Mouse (Mus musculus) liver, adult (tissue): Measurements from ENCODE around the gene Bmp8a.

Source experiments
- GATA4 ChIP-seq: IDR thresholded peaks from 2 replicates; pipeline ENCODE4 v1.6.1; 2014; ENCODE audit warnings: mild to moderate bottlenecking, low read length; ENCODE audit not compliant: insufficient replicate concordance

The Bmp8a gene

GRCm38 (mm10) chr4:123337693-123338092 is 5.4 kb downstream of the Bmp8a start:
- TF ChIP-seq GATA4: no peak

- TF ChIP-seq GATA4: no peak
Measured at GRCm38 (mm10) chr4:123335796-123336585, 7.1 kb downstream of the Bmp8a start.

DNA sequence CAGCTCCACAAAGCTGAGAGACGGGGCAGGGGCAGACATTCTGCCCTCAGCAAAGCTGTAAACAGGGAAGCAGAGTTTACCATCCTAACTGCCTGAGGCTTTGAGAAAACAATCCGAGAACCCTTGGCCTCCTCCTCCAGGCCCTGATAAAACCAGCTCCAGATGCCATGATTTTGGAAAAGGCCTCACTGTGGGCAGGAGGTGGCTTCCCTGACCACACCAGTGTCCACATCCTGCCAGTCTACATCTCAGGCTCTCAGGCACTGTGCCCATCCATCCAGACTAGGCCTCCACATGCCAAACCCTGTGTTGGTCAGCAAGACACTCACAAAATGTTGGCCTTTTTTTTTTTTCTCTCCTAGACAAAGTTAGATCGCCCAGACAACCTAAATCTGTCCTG is 8.9 kb downstream of the Bmp8a start:
- TF ChIP-seq GATA4: no peak

GRCm38 (mm10) chr4:123333151-123333550 is 9.9 kb downstream of the Bmp8a start:
- no peak for TF ChIP-seq GATA4

DNA sequence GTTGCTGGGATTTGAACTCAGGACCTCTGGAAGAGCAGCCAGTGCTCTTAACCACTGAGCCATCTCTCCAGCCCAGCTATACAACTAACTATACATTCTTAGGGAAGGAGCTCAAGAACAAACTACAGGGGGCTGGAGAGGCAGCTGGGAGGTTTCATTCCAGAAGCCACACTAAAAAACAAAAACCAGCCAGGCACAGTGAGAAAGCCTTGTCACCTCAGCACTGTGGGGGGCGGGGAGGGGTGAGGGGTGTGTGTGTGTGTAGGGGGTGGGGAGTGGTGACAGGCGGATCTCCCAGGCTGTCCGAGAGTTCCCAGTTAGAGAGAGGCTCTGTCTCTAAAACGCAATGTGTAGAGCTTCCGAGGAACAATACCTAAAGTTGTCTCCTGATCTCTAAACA is 11.7 kb downstream of the Bmp8a start:
- no peak for TF ChIP-seq GATA4

DNA sequence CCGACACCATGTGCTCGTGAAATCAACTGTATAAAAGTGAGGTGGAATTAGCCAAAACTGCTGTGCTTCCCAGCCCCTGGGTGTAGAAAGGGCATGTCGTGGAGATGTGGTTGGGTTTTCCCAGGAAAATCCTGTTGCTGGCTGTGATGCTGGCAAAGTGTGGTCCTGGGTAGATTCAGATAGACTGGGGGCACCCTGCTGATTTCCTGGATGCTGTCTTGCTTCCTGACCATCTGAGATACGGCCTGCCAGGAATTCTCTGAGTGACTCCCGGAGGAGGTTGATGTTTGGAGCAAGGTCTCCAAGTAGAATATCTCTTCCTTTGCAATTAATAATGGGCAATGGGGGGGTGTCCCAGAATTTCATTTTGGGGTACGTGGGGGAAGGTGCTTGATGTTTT is 14.1 kb downstream of the Bmp8a start:
- TF ChIP-seq GATA4: no peak

GRCm38 (mm10) chr4:123327630-123328029 is 15.4 kb downstream of the Bmp8a start:
- no peak for TF ChIP-seq GATA4

DNA sequence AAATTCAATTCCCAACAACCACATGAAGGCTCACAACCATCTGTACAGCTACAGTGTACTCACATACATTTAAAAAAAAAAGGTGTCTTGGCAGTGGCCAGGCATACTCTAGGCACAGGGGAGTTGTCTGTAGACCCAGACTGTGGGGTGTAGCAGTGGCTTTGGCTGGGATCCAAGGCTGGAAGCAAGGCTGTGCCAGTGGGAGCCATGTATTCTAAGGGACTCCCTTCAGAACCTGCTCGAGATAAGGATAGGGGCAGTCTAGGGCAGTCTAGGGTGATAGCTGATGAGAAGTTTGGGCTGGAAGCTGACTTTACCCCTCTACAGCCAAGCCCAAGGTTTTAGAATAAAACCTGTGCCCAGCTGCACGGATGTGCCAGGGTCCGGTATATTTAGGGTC is 17.0 kb downstream of the Bmp8a start:
- TF ChIP-seq GATA4: no peak

DNA sequence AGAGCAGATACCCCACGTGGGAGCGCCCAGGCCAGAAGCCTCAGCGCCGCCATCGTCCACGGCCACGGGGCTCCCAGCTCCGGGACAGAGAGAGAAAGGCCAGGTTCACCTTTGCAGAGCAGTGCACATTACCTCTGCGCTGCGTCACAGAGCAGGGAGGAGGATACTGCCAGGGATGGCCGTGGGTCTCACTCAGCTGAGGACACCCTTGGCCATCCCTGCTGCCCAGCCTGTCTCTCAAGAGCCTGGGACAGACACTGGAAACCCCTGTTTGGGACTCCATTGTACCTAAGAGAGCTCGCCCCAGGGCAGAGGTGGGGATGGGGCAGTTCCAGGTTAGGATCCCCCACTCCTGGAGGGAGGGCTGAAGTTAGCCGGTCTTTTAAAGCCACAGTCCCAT is 19.5 kb downstream of the Bmp8a start, which contains the start of gene Oxct2a:
Oxct2a (minus strand) TSS at position 101 of the 400 bp plus-strand sequence.
- no peak for TF ChIP-seq GATA4

DNA sequence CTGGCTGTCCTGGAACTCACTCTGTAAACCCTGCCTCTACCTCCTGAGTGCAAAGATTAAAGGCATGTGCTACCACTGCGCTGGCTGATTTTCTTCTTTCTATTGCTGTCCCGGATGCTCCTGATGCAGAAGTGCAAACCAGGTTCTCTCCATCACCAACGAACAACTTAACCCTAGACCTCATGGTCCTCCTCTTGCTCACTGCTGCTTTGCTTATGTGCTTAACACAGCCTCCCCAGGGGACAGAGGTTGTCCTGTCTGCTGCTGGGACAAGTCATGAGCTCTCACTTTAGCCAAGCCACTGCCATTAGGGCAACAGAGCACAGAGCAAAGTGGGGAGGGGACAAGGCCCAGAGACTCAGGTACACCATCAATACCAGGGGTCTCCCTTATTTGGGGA is 28.6 kb downstream of the Bmp8a start:
- no peak for TF ChIP-seq GATA4

DNA sequence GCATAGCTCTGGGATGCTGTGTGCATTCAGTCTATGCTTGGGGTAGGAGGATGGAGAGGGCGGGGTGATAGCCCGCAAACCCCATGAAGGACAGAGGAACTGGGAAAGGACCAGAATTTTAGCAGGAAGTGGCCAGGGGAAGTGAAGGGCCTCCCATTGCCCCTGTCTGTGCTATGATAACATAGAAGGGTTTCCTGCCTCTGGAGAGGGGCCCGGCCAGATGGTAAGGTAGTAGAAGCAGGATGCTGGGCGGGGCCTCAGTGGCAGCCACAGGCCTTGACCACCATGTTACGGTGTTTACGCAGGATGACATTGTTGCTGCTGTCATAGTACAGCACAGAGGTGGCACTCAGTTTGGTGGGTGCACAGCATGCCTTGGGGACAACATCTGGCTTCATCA is 30.0 kb downstream of the Bmp8a start:
- TF ChIP-seq GATA4: no peak

GRCm38 (mm10) chr4:123311845-123312244 is 31.2 kb downstream of the Bmp8a start:
- no peak for TF ChIP-seq GATA4

- no peak for TF ChIP-seq GATA4
Measured at GRCm38 (mm10) chr4:123308292-123308691, 34.8 kb downstream of the Bmp8a start.

DNA sequence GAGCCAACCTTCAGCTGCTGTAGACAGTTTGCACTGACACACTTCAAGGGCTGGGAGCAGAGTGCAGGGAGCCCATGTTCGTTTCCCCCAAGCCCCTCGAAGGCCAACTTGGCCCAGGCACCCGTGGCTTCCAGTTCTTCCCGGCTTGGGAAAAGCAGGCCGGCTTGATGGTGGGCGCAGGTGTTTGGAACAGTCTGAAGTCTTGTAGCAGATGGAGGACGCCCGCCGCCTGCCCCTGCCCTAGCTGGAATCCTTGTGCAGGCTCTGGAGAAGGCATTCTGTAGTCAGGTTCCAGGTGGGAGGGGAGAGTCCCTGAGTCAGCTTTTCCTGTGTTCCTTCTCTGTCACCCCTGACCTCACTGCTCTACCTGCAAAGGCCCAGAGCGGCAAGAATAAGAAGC is 36.1 kb downstream of the Bmp8a start:
- TF ChIP-seq GATA4: no peak

- no peak for TF ChIP-seq GATA4
Measured at GRCm38 (mm10) chr4:123305789-123306188, 37.3 kb downstream of the Bmp8a start.

DNA sequence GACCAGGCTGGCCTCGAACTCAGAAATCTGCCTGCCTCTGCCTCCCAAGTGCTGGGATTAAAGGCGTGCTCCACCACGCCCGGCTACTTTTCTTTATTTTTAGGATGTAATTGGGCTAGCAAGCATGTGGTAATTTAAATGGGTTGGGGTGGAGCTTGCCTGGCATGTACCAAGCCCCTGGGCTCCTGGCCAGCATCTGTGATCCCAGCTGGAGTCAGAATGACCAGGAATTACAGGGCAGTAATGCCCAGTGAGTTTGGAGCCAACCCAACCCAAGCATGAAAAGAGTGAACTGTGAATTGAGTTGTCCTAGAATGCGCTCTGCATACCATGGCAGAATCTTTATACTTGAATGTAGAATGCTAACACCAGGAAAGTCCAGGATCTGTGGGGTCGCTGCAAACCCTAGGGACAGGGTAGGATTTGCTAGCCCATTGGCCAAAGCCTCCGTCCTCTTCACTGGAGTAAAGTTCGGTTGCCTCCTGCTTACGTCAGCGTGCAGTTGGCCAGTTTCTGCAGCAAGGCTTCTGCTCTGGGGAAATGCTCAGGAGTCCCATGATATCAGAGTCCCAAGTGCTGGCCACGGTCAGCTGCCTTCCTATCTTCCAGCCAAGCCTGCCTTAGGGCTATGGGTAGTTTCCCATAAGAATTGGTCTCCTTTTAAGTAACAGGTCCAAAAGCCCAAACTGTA is 43.9 kb downstream of the Bmp8a start:
- TF ChIP-seq GATA4: no peak
